8 mouse cellular contexts compared by ENCODE assay signal in genomic region chr11:62901699-62902323, GRCm38 (mm10). TPM values are rescaled to one million over a fixed set of nuclear protein-coding genes. Genes with fewer than 3 reads are reported as not detected.
DNase-seq lines count a peak whose midpoint lies in the region; ATAC-seq lines count a peak whose summit lies in the region.

No protein-coding gene starts in this region.

- no peak overlapping the region for H3K27ac ChIP-seq in neural tube, embryonic 15.5 days (replicated peaks)
- no peak overlapping the region for H3K27ac ChIP-seq in forebrain, embryonic 15.5 days (replicated peaks)
- no peak overlapping the region for H3K27ac ChIP-seq in hindbrain, embryonic 15.5 days (replicated peaks)
- H3K27ac ChIP-seq in neural tube, embryonic 11.5 days (ENCODE audit: low read depth, low read length): no peak overlapping the region

- ATAC-seq in neural tube, embryonic 15.5 days (ENCODE audit: low FRiP score): no peak
- ATAC-seq in forebrain, embryonic 15.5 days (replicated peaks): peak; percentile 74
- ATAC-seq in hindbrain, embryonic 15.5 days (ENCODE audit: low FRiP score, low read depth): peak; percentile 48; the same call in 1 of the 2 replicates
- ATAC-seq in neural tube, embryonic 11.5 days (ENCODE audit: insufficient read depth, low FRiP score, low TSS enrichment): no peak
- no peak for ATAC-seq in erythroid progenitor cell, adult 5-6 weeks (replicated peaks; ENCODE audit: low FRiP score, poor library complexity, severe bottlenecking)

- H3K4me1 ChIP-seq in neural tube, embryonic 15.5 days: no peaks in the 10 kb centered on the region
- H3K4me1 ChIP-seq in forebrain, embryonic 15.5 days: no peaks in the 10 kb centered on the region
- no peaks in the 10 kb centered on the region for H3K4me1 ChIP-seq in hindbrain, embryonic 15.5 days (replicated peaks)
- no peaks in the 10 kb centered on the region for H3K4me1 ChIP-seq in neural tube, embryonic 11.5 days (ENCODE audit: control insufficient read depth, insufficient read depth, low read length)

- H3K36me3 ChIP-seq in neural tube, embryonic 15.5 days: no peaks in the 10 kb centered on the region
- H3K36me3 ChIP-seq in forebrain, embryonic 15.5 days: no peaks in the 10 kb centered on the region
- H3K36me3 ChIP-seq in hindbrain, embryonic 15.5 days: no peaks in the 10 kb centered on the region
- no peaks in the 10 kb centered on the region; the same call in 1 of the 2 replicates for H3K36me3 ChIP-seq in neural tube, embryonic 11.5 days (ENCODE audit: control insufficient read depth, insufficient read depth, low read length)

- H3K9ac ChIP-seq in neural tube, embryonic 15.5 days (replicated peaks): no peak overlapping the region
- no peak overlapping the region for H3K9ac ChIP-seq in forebrain, embryonic 15.5 days (replicated peaks)
- H3K9ac ChIP-seq in hindbrain, embryonic 15.5 days: no peak overlapping the region
- H3K9ac ChIP-seq in neural tube, embryonic 11.5 days (ENCODE audit: low read length): no peak overlapping the region

- H3K9me3 ChIP-seq in neural tube, embryonic 15.5 days (replicated peaks): no peaks in the 10 kb centered on the region
- H3K9me3 ChIP-seq in forebrain, embryonic 15.5 days: no peaks in the 10 kb centered on the region
- no peaks in the 10 kb centered on the region for H3K9me3 ChIP-seq in hindbrain, embryonic 15.5 days
- no peaks in the 10 kb centered on the region for H3K9me3 ChIP-seq in neural tube, embryonic 11.5 days (ENCODE audit: control insufficient read depth, low read length)

- H3K4me3 ChIP-seq in neural tube, embryonic 15.5 days (replicated peaks): no peak overlapping the region
- H3K4me3 ChIP-seq in forebrain, embryonic 15.5 days: no peak overlapping the region
- H3K4me3 ChIP-seq in hindbrain, embryonic 15.5 days: no peak overlapping the region
- no peak overlapping the region for H3K4me3 ChIP-seq in neural tube, embryonic 11.5 days (ENCODE audit: low read depth, low read length)

- intact Hi-C loops in left cerebral cortex, postnatal 25 days (cut with DNase I): loop anchor here (5.0 to 10.0 kb wide), 2 partner anchors 270 to 493 kb away; no protein-coding TSS in a partner anchor

- DNase-seq in neural tube, embryonic 10.5 days (ENCODE audit: extremely low spot score, low spot score): peak; percentile 35
- peak; percentile 91 for DNase-seq in brain, adult 2 months (ENCODE audit: low read depth, low spot score)
- peak; percentile 83 to 91 for DNase-seq in left cerebral cortex, postnatal 25 days (ENCODE audit: low spot score in 2 of 2)
- peak; percentile 53 for DNase-seq in neural tube, embryonic 11.5 days (ENCODE audit: low spot score)

- 31% methylated on average over 12 of the region's 12 CpGs for WGBS in neural tube, embryonic 15.5 days
- WGBS in forebrain, embryonic 15.5 days: 42% methylated on average over 12 of the region's 12 CpGs
- WGBS in hindbrain, embryonic 15.5 days: 35% methylated on average over 12 of the region's 12 CpGs
- WGBS in neural tube, embryonic 11.5 days: 41% methylated on average over 12 of the region's 12 CpGs

- no peaks in the 10 kb centered on the region for H3K27me3 ChIP-seq in neural tube, embryonic 15.5 days (replicated peaks)
- no peaks in the 10 kb centered on the region for H3K27me3 ChIP-seq in forebrain, embryonic 15.5 days
- H3K27me3 ChIP-seq in hindbrain, embryonic 15.5 days: no peaks in the 10 kb centered on the region
- no peaks in the 10 kb centered on the region for H3K27me3 ChIP-seq in neural tube, embryonic 11.5 days (ENCODE audit: control insufficient read depth, insufficient read depth, low read length)

- no peak overlapping the region for H3K4me2 ChIP-seq in neural tube, embryonic 15.5 days
- no peak overlapping the region for H3K4me2 ChIP-seq in forebrain, embryonic 15.5 days (replicated peaks)
- no peak overlapping the region for H3K4me2 ChIP-seq in hindbrain, embryonic 15.5 days
- H3K4me2 ChIP-seq in neural tube, embryonic 11.5 days (ENCODE audit: low read depth): no peak overlapping the region

RNA-seq across cellular contexts. Expression of gene Tvp23b, which starts 22.6 kb away (rescaled TPM):
- 54.0 and 55.4 TPM in 2 replicates for polyA plus RNA-seq in neural tube, embryonic 15.5 days (2015; fragmentation: Nextera tagmentation; extraction: Ambion mirVana)
- 51.3 and 59.1 TPM in 2 replicates for polyA plus RNA-seq in forebrain, embryonic 15.5 days (2015; fragmentation: Nextera tagmentation; extraction: Ambion mirVana)
- 52.4 and 53.8 TPM in 2 replicates for polyA plus RNA-seq in hindbrain, embryonic 15.5 days (2015; fragmentation: Nextera tagmentation; extraction: Ambion mirVana)
- 10 to 100 TPM; 28.3 to 31.0 TPM for total RNA-seq in left cerebral cortex, postnatal 25 days (2021)
- 43.1 and 46.3 TPM in 2 replicates for polyA plus RNA-seq in neural tube, embryonic 11.5 days (2014; fragmentation: Nextera tagmentation; extraction: Ambion mirVana)
- 3.2 and 8.0 TPM in 2 replicates for total RNA-seq in erythroid progenitor cell, adult 5-6 weeks (2015; ENCODE audit: low replicate concordance)
- total RNA-seq in erythroid progenitor cell, adult 5-6 weeks (2017; ENCODE audit: low replicate concordance): 2.2 and 5.9 TPM in 2 replicates

RNA-seq across cellular contexts. Expression of gene Cdrt4, which starts 49.2 kb away (rescaled TPM):
- not detected in 2 replicates for polyA plus RNA-seq in neural tube, embryonic 15.5 days (2015; fragmentation: Nextera tagmentation; extraction: Ambion mirVana)
- polyA plus RNA-seq in forebrain, embryonic 15.5 days (2015; fragmentation: Nextera tagmentation; extraction: Ambion mirVana): not detected in 2 replicates
- not detected in 2 replicates for polyA plus RNA-seq in hindbrain, embryonic 15.5 days (2015; fragmentation: Nextera tagmentation; extraction: Ambion mirVana)
- total RNA-seq in left cerebral cortex, postnatal 25 days (2021): not detected
- not detected in 2 replicates for polyA plus RNA-seq in neural tube, embryonic 11.5 days (2014; fragmentation: Nextera tagmentation; extraction: Ambion mirVana)
- not detected in 2 replicates for total RNA-seq in erythroid progenitor cell, adult 5-6 weeks (2015; ENCODE audit: low replicate concordance)
- total RNA-seq in erythroid progenitor cell, adult 5-6 weeks (2017; ENCODE audit: low replicate concordance): not detected in 2 replicates

RNA-seq across cellular contexts. Expression of gene Fbxw10, which starts 54.9 kb away (rescaled TPM):
- polyA plus RNA-seq in neural tube, embryonic 15.5 days (2015; fragmentation: Nextera tagmentation; extraction: Ambion mirVana): 0.19 and 0.55 TPM in 2 replicates
- polyA plus RNA-seq in forebrain, embryonic 15.5 days (2015; fragmentation: Nextera tagmentation; extraction: Ambion mirVana): 0.28 and 0.52 TPM in 2 replicates
- polyA plus RNA-seq in hindbrain, embryonic 15.5 days (2015; fragmentation: Nextera tagmentation; extraction: Ambion mirVana): 0.18 and 0.66 TPM in 2 replicates
- under 1 TPM; 0.39 to 0.57 TPM for total RNA-seq in left cerebral cortex, postnatal 25 days (2021)
- polyA plus RNA-seq in neural tube, embryonic 11.5 days (2014; fragmentation: Nextera tagmentation; extraction: Ambion mirVana): 0.19 and 0.50 TPM in 2 replicates
- total RNA-seq in erythroid progenitor cell, adult 5-6 weeks (2015; ENCODE audit: low replicate concordance): 0.72 TPM in 1 of 2 replicates, not detected in the other
- 0.13 TPM in 1 of 2 replicates, not detected in the other for total RNA-seq in erythroid progenitor cell, adult 5-6 weeks (2017; ENCODE audit: low replicate concordance)

Comparison
In these comparisons a context has a peak if more than half of its experiments do, and no peak if none do; other contexts are left out.
1. DNase-seq: peak in every context shown above with its lines; median percentile 91 in brain, adult 2 months; 87 in left cerebral cortex, postnatal 25 days; 53 in neural tube, embryonic 11.5 days; 35 in neural tube, embryonic 10.5 days.
2. ATAC-seq: peak in forebrain, embryonic 15.5 days (single experiment) and hindbrain, embryonic 15.5 days (single experiment); none in neural tube, embryonic 15.5 days (single experiment), neural tube, embryonic 11.5 days (single experiment) and erythroid progenitor cell, adult 5-6 weeks (single experiment).